Mouse (Mus musculus): ENCODE measurements around the gene Aggf1. TPM values are rescaled to one million over a fixed set of nuclear protein-coding genes. Genes with fewer than 3 reads are reported as not detected.

Gene Aggf1
- polyA plus RNA-seq, 1 experiment from 2014 or later = 41.7 TPM

DNA sequence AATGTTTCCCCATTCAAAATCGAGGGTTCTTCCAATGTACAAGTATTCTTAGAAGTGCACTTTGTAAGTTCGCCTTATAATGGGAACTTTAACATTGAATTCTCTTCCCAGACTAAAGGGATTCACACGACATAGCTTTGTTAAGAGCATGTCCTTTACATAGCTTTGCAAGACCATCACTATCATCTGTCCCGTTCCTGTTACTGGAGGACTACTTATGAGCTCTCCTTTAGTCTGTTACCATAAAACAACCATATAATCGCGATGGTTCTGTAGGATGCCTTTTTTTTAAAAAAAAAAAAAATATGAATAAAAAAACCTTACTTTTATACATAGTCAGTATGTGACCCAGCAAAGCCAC lies 382 bp upstream of the Aggf1 start:
- Histone ChIP-seq H3K27ac (peak overlapping the region; percentile 77), H3K4me2 (peak overlapping the region; percentile 92), H3K9ac (peak overlapping the region; percentile 95), H3K36me3 (ENCODE audit: poor library complexity, severe bottlenecking) (peaks cover 6% of the 10 kb centered on the region), H3K4me3 (peak overlapping the region; percentile 97), H3K9me3 (replicated peaks) (no peaks in the 10 kb centered on the region), H3K27me3 (no peaks in the 10 kb centered on the region), H3K4me1 (peaks cover 17% of the 10 kb centered on the region)
- WGBS = 33% methylated on average over 6 of the region's 6 CpGs
- peak; percentile 49 for ATAC-seq

DNA sequence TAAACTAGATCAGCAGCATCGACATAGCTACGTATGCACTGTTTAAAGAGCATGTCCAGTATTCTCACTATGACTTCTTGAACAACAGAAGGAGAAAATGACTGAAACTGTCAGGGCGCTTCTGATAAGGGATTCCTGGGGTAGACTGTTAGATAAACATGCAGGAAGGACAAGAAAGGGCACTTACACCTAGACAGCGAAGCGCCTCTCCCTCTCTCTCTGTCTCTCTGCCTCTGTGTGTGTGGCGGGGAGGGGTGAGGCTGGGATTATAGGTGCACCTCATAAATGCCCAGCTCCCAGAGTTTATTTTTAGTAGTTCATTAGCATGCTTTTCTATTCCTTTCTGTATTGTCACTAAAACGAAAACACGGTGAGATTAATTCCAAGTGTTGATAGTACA lies 8.8 kb downstream of the Aggf1 start:
- no peak overlapping the region for H3K4me2 ChIP-seq
- no peak overlapping the region for H3K4me3 ChIP-seq
- no peaks in the 10 kb centered on the region for H3K4me1 ChIP-seq
- H3K36me3 ChIP-seq (ENCODE audit: poor library complexity, severe bottlenecking) = peaks cover 85% of the 10 kb centered on the region
- no peak overlapping the region for H3K9ac ChIP-seq
- no peaks in the 10 kb centered on the region for H3K9me3 ChIP-seq (replicated peaks)
- no peak overlapping the region for H3K27ac ChIP-seq
- ATAC-seq = no peak
- H3K27me3 ChIP-seq = no peaks in the 10 kb centered on the region
- 93% methylated on average over 8 of the region's 8 CpGs for WGBS

DNA sequence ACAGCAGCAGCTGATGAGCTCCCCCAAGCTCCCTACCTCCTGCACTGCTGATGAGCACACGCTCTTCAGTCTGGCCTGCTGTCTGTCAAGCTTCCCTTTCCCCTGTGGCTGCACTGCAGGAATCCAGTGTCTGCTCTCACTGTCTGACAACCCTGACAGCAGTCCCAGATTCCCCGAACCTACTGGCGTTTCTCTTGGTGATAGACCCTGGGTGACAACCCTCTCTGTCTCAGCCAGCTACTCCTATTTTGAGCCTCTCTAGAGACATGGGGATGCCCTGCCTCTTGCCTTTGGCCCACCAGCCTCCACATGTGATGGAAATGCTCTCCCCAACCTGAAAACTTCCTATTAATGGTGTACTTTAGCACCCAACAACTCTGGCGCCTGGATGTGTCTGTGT lies 11.7 kb downstream of the Aggf1 start:
- 82% methylated on average over 4 of the region's 4 CpGs for WGBS
- H3K4me3 ChIP-seq = no peak overlapping the region
- no peak for ATAC-seq
- peaks cover 85% of the 10 kb centered on the region for H3K36me3 ChIP-seq (ENCODE audit: poor library complexity, severe bottlenecking)
- H3K9ac ChIP-seq = no peak overlapping the region
- no peak overlapping the region for H3K27ac ChIP-seq
- no peaks in the 10 kb centered on the region for H3K4me1 ChIP-seq
- H3K27me3 ChIP-seq = no peaks in the 10 kb centered on the region
- H3K4me2 ChIP-seq = no peak overlapping the region
- H3K9me3 ChIP-seq (replicated peaks) = no peaks in the 10 kb centered on the region

DNA sequence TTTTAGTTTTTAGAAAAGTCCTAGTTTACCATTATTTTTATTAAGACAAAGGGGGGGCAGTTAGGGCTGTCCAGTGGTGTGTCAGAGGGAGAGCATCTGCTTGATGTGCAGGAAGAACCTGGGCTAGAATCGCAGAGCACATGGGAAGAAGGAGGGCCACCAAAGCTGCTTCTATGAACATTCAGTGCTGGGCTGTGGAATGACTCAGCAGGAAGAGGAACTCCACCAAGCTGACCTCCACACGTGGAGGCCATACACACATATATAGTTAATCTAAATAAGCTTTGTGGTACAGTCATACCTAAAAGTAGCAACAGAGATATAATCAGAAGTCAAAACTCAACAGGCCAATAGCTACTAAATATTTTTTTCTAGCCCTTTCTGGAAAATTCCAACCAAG lies 16.9 kb downstream of the Aggf1 start:
- Histone ChIP-seq H3K36me3 (ENCODE audit: poor library complexity, severe bottlenecking) (peaks cover 94% of the 10 kb centered on the region), H3K9ac (no peak overlapping the region), H3K4me2 (no peak overlapping the region), H3K27ac (no peak overlapping the region), H3K4me3 (no peak overlapping the region), H3K4me1 (no peaks in the 10 kb centered on the region), H3K9me3 (replicated peaks) (no peaks in the 10 kb centered on the region), H3K27me3 (no peaks in the 10 kb centered on the region)
- ATAC-seq = no peak
- 86% methylated on average over 2 of the region's 2 CpGs for WGBS

DNA sequence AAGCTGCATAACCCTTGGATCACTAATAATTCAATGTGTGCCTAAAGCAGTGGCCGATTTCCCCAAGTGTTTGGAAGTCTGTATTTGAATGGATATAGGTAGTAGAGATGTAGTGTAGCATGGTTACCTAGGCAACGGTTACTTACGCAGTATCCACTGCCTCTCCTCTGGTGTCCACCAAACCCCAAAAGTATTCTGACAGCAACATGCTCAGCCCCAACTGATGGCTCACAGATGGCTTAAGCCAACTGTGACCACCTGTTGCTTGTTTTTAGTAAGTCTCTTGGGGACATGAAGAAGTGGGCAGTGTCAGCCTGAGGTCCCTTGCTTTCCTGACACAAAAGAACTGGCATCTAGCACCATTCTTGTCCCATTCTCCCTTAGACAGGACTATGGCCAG lies 26.7 kb downstream of the Aggf1 start:
- H3K27ac ChIP-seq = no peak overlapping the region
- no peaks in the 10 kb centered on the region for H3K9me3 ChIP-seq (replicated peaks)
- H3K9ac ChIP-seq = no peak overlapping the region
- H3K27me3 ChIP-seq = no peaks in the 10 kb centered on the region
- H3K4me2 ChIP-seq = no peak overlapping the region
- H3K4me3 ChIP-seq = no peak overlapping the region
- no peak for ATAC-seq
- WGBS = 88% methylated on average over 3 of the region's 3 CpGs
- peaks cover 41% of the 10 kb centered on the region for H3K36me3 ChIP-seq (ENCODE audit: poor library complexity, severe bottlenecking)
- H3K4me1 ChIP-seq = no peaks in the 10 kb centered on the region

DNA sequence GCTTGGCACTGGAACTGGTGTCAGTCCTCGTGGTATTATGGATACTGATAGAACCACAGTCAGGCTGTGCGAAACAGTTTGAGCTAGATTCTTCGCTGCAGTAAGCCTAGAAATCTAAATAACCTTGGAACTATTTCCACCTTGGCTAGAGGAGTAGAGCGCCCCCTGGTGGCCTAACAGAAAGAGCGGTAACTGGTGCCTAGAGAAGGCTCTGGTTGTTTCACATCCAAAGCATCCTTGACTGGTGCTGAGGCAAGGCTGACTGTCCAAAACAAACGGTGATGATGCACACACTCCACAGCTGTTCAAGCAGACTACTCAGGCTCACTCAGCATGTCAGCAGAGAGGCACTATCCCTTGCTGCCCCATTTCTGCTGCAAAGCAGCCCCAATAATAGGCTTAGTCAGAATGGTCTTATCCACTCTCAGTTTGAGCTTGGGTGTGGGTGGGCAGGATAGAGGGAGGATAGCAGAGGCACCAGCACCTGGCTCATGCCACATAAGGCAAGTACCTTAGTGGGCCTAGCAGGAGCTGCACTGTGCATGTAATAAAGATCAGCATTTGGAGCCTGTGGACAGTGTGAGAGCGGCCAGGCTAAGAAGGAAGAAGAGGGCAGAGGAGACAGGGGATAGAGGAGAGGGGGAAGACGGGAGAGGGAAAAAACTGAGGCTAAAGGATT lies 28.0 kb downstream of the Aggf1 start:
- Histone ChIP-seq H3K27ac (no peak overlapping the region), H3K9me3 (replicated peaks) (no peaks in the 10 kb centered on the region), H3K27me3 (no peaks in the 10 kb centered on the region), H3K4me1 (no peaks in the 10 kb centered on the region), H3K36me3 (ENCODE audit: poor library complexity, severe bottlenecking) (peaks cover 30% of the 10 kb centered on the region), H3K4me3 (no peak overlapping the region), H3K4me2 (no peak overlapping the region), H3K9ac (no peak overlapping the region)
- peak; percentile 76 for ATAC-seq
- WGBS = 31% methylated on average over 8 of the region's 8 CpGs

DNA sequence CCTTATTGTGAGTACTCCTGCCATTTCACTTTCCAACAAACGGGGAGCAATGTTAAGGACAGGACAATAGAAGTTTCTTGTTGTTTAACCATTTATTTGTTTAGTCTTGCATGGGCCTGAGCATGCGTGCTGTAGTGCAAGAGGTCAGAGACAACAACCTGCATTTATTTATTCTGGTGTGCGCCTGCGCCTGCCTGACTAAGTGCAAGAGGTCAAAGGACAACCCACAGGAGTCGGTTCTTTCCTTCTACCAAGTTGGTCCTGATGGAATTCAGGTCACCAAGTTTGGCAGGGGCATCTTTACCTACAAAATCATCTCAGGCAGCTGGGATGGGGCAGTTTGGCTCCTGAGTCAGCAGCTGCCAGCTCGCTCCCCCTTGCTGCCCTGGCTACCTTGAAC lies 29.3 kb downstream of the Aggf1 start:
- H3K9me3 ChIP-seq (replicated peaks) = no peaks in the 10 kb centered on the region
- no peak overlapping the region for H3K4me2 ChIP-seq
- peaks cover 18% of the 10 kb centered on the region for H3K36me3 ChIP-seq (ENCODE audit: poor library complexity, severe bottlenecking)
- no peak overlapping the region for H3K9ac ChIP-seq
- 75% methylated on average over 6 of the region's 6 CpGs for WGBS
- no peaks in the 10 kb centered on the region for H3K27me3 ChIP-seq
- no peak overlapping the region for H3K4me3 ChIP-seq
- no peak for ATAC-seq
- H3K27ac ChIP-seq = no peak overlapping the region
- no peaks in the 10 kb centered on the region for H3K4me1 ChIP-seq

DNA sequence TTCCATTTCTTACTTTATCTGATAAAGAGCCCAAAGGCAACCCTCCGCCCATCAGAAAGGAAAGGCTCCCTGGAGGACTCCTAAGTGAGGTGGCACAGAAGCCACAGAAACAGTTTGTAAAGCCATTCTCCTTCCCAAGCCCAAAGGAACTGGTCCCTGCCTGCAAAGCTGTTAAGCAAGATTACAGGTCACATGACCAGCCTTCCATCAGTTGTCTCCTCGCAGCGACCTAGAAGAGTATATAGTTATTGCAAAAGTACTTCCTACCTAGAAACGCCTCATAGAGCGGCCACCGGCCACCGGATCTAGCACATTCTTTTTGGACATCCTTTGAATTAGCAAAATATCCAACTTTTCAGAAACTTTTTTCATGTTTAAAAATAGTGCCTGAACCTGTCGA lies 31.7 kb downstream of the Aggf1 start:
- 92% methylated on average over 8 of the region's 8 CpGs for WGBS
- ATAC-seq = no peak
- no peaks in the 10 kb centered on the region for H3K27me3 ChIP-seq

DNA sequence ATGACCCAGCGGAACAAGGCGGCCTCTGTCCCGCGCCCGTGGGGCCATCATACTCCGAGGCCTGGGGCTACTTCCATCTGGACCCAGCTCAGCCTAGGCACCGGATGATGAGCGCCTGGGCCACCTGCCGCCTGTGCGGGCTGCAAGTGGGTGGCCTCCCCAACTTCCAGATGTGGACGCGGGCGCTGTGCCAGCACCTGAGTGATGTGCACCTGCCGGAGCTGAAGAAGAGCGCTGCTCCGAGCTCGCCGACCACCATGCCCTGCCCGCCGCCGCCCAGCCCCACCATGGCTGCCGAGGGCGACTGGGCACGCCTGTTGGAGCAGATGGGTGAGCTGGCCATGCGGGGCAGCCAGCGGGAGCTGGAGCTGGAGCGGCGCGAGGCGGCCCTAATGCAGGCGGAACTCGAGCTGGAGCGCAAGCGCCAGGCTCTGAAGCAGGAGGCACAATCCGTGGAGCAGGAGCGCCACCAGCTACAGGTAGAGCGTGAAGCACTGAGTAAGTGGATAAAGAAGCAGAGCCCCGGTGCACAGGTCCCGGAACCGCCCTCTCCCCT lies 39.0 kb downstream of the Aggf1 start:
- peaks cover 51% of the 10 kb centered on the region for H3K36me3 ChIP-seq (ENCODE audit: poor library complexity, severe bottlenecking)
- ATAC-seq = peak; percentile 55; the same call in 1 of the 2 replicates
- no peak overlapping the region for H3K4me2 ChIP-seq
- 0 out of 2 replicates have a peak, but pooled peaks cover 8% of the 10 kb centered on the region for H3K4me1 ChIP-seq
- WGBS = 70% methylated on average over 40 of the region's 40 CpGs
- H3K27ac ChIP-seq = no peak overlapping the region
- no peak overlapping the region for H3K4me3 ChIP-seq
- peaks cover 3% of the 10 kb centered on the region for H3K9me3 ChIP-seq (replicated peaks)
- no peaks in the 10 kb centered on the region for H3K27me3 ChIP-seq
- no peak overlapping the region for H3K9ac ChIP-seq

More for the DNA sequence above, 31.7 kb downstream of the Aggf1 start:
- H3K4me3 ChIP-seq = no peak overlapping the region
- H3K9me3 ChIP-seq (replicated peaks) = no peaks in the 10 kb centered on the region
- H3K27ac ChIP-seq = no peak overlapping the region
- no peaks in the 10 kb centered on the region for H3K4me1 ChIP-seq
- H3K4me2 ChIP-seq = no peak overlapping the region
- peaks cover 22% of the 10 kb centered on the region for H3K36me3 ChIP-seq (ENCODE audit: poor library complexity, severe bottlenecking)
- H3K9ac ChIP-seq = no peak overlapping the region

DNA sequence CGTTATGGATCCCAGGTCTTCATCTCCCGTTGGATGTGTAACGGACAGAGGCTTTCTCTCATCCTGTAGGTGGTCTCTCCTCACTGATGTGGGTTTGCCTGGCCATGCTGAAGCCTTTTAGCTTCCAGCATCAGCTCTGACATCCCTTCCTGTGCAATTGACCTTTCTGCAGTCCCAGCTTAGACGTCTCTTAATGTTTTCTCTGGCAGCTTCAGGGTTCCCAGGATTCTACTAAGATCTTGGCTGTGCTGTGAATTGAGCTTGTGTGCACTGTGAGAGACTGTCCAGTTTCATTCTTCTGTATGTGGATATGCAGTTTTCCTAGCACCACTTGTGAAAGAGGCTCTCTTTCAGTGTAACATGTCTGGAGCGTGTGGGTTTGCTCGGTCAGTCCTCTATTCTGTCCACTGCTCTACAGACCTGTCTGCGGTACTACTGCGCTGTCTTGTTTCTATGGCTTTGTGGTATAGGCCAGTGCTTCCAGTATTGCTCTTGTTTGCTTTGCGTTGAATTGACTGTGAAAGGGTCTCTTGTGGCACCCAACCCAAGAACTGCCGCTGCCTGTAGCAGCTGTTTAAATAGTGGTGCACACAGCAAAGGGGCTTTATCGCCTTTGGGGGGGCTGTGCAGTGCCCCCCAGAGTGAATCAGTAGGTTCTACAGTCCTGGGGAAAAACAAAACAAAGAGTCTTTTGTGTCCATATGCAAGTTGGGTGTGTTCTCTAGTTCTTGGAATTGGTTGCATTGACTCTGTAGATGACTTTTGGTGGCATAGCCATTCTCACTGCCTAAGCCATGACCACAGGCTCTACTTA lies 42.9 kb downstream of the Aggf1 start:
- peaks cover 22% of the 10 kb centered on the region for H3K36me3 ChIP-seq (ENCODE audit: poor library complexity, severe bottlenecking)
- H3K4me2 ChIP-seq = no peak overlapping the region
- H3K27me3 ChIP-seq = no peaks in the 10 kb centered on the region
- H3K27ac ChIP-seq = no peak overlapping the region
- ATAC-seq = no peak
- peaks cover 3% of the 10 kb centered on the region for H3K9me3 ChIP-seq (replicated peaks)
- WGBS = 79% methylated on average over 11 of the region's 11 CpGs
- no peak overlapping the region for H3K4me3 ChIP-seq
- no peak overlapping the region for H3K9ac ChIP-seq
- peaks cover 32% of the 10 kb centered on the region for H3K4me1 ChIP-seq

DNA sequence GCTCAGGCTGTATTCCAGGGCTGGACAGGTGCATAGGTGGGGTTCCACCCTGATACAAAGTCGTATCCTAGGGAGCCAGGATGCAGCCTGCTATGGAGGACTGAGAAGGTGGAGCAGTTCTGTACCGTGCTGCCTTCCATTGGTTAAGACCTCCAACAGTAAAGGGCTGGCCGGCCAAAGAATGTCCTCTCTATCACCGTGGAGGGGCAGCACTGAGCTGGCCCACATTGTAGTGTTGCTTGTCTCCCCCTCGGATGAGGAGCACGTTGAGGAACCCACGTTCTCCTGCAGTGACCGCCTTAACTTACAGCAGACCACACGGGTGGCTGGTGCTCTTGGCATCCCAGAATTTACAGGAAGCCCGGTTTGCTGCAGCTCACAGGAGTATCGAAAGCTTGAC lies 44.6 kb downstream of the Aggf1 start:
- H3K9me3 ChIP-seq (replicated peaks) = peaks cover 3% of the 10 kb centered on the region
- peaks cover 6% of the 10 kb centered on the region; the same call in 1 of the 2 replicates for H3K36me3 ChIP-seq (ENCODE audit: poor library complexity, severe bottlenecking)
- WGBS = 57% methylated on average over 11 of the region's 11 CpGs
- H3K27me3 ChIP-seq = no peaks in the 10 kb centered on the region
- peaks cover 46% of the 10 kb centered on the region for H3K4me1 ChIP-seq
- no peak overlapping the region for H3K4me2 ChIP-seq
- no peak overlapping the region for H3K9ac ChIP-seq
- H3K4me3 ChIP-seq = no peak overlapping the region
- no peak overlapping the region for H3K27ac ChIP-seq
- ATAC-seq = no peak

DNA sequence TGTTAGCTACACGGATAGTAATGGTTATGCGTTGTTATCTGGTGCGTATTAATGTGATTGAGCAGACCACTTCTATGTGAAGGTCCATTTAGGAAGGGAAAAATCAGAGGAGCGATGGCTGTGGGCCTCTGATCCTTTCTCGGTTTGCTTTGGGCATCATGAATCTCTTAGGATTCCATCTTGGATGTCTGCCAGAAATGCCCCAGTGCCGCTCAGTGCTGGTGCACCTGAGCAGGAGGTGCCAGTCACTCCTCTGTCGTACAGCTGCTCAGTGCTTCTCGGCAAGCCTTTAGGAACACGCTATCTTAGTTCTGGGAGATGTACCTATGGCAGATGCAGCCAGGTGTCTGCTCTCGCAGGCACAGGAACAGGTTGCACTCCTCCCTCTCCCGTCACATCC lies 46.4 kb downstream of the Aggf1 start:
- Histone ChIP-seq H3K27me3 (no peaks in the 10 kb centered on the region), H3K4me3 (no peak overlapping the region), H3K9ac (0 out of 2 replicates have a peak overlapping the region, but pooled peaks have one; percentile 21), H3K36me3 (ENCODE audit: poor library complexity, severe bottlenecking) (0 out of 2 replicates have a peak, but pooled peaks cover 3% of the 10 kb centered on the region), H3K4me2 (peak overlapping the region; percentile 18; the same call in 1 of the 2 replicates), H3K4me1 (peaks cover 46% of the 10 kb centered on the region), H3K9me3 (replicated peaks) (no peaks in the 10 kb centered on the region), H3K27ac (no peak overlapping the region)
- WGBS = 66% methylated on average over 11 of the region's 11 CpGs
- ATAC-seq = no peak
